Mouse (Mus musculus) heart, postnatal 0 days (tissue): ENCODE measurements around the gene Atf1.

Experiments
- CTCF ChIP-seq: IDR thresholded peaks from 2 replicates; pipeline ENCODE4 v1.5.1; 2016; ENCODE audit warnings: antibody characterized with exemption, control low read depth, low read depth
- EP300 ChIP-seq: IDR thresholded peaks from 2 replicates; pipeline ENCODE4 v1.6.1; 2016; ENCODE audit warnings: antibody characterized with exemption, low read depth

- TF ChIP-seq CTCF (peak; percentile 50), EP300 (0 out of 2 replicates have a peak, but pooled peaks have one; percentile 50)
These were observed 28.5 kb upstream of the Atf1 start for GRCm38 (mm10) chr15:100198983-100199745.
